Mouse (Mus musculus): Measurements from ENCODE around the gene Gm42372. TPM values are rescaled to one million over a fixed set of nuclear protein-coding genes. Genes with fewer than 3 reads are reported as not detected.

The Gm42372 gene
- polyA plus RNA-seq, 1 experiment from 2014 or later: 0.65 TPM

DNA sequence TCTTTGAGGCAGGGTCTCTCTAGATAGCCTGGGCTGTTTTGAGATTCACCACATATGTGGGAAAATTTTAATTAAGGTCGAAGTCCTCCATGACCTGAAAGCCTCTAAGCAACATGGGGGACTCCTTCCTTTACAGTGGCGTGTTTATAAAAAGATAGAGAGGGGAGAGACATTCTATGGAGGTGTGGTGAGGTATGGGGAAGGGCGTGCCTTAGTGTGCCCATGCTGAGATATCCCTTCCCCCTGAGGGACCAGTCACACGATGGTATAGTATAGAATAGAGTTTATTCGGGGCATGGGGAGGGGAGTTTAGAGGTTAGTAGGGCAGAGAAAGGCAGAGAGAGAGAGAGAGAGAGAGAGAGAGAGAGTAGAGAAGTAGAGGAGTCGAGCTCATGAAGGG, 4.7 kb upstream of the Gm42372 start:
- no peaks in the 10 kb centered on the region for H3K27me3 ChIP-seq (ENCODE audit: control insufficient read depth, insufficient read depth, low read length)
- 72% methylated on average over 6 of the region's 6 CpGs for WGBS
- no peaks in the 10 kb centered on the region for H3K9me3 ChIP-seq (ENCODE audit: control insufficient read depth, low read length)
- DNase-seq (ENCODE audit: low spot score): no peak
- H3K36me3 ChIP-seq (ENCODE audit: control insufficient read depth, insufficient read depth, low read length): no peaks in the 10 kb centered on the region
- no peak overlapping the region for H3K27ac ChIP-seq (replicated peaks; ENCODE audit: low read depth, low read length)
- H3K4me1 ChIP-seq (ENCODE audit: control insufficient read depth, insufficient read depth, low read length): peaks cover 19% of the 10 kb centered on the region
- no peak overlapping the region for H3K4me3 ChIP-seq (ENCODE audit: low read depth, low read length)
- no peak overlapping the region for H3K9ac ChIP-seq (ENCODE audit: low read length)
- H3K4me2 ChIP-seq (ENCODE audit: low read depth, severe bottlenecking): no peak overlapping the region
- ATAC-seq (ENCODE audit: insufficient number of reproducible peaks, low FRiP score, low TSS enrichment, low read depth): no peak

GRCm38 (mm10) chr7:16978593-16978992, 4.3 kb upstream of the Gm42372 start:
- Histone ChIP-seq H3K4me2 (ENCODE audit: low read depth, severe bottlenecking) (no peak overlapping the region), H3K36me3 (ENCODE audit: control insufficient read depth, insufficient read depth, low read length) (no peaks in the 10 kb centered on the region), H3K27me3 (ENCODE audit: control insufficient read depth, insufficient read depth, low read length) (no peaks in the 10 kb centered on the region), H3K4me3 (ENCODE audit: low read depth, low read length) (no peak overlapping the region), H3K4me1 (ENCODE audit: control insufficient read depth, insufficient read depth, low read length) (peaks cover 23% of the 10 kb centered on the region), H3K9me3 (ENCODE audit: control insufficient read depth, low read length) (no peaks in the 10 kb centered on the region), H3K9ac (ENCODE audit: low read length) (no peak overlapping the region), H3K27ac (replicated peaks; ENCODE audit: low read depth, low read length) (no peak overlapping the region)
- ATAC-seq (ENCODE audit: insufficient number of reproducible peaks, low FRiP score, low TSS enrichment, low read depth) (no peak), DNase-seq (ENCODE audit: low spot score) (no peak)
- WGBS: 93% methylated on average over 3 of the region's 3 CpGs

- Histone ChIP-seq H3K4me3 (ENCODE audit: low read depth, low read length) (peak overlapping the region; percentile 8; the same call in 1 of the 2 replicates), H3K36me3 (ENCODE audit: control insufficient read depth, insufficient read depth, low read length) (no peaks in the 10 kb centered on the region), H3K9me3 (ENCODE audit: control insufficient read depth, low read length) (no peaks in the 10 kb centered on the region), H3K4me2 (ENCODE audit: low read depth, severe bottlenecking) (peak overlapping the region; percentile 41), H3K27ac (replicated peaks; ENCODE audit: low read depth, low read length) (peak overlapping the region; percentile 92), H3K27me3 (ENCODE audit: control insufficient read depth, insufficient read depth, low read length) (no peaks in the 10 kb centered on the region), H3K4me1 (ENCODE audit: control insufficient read depth, insufficient read depth, low read length) (peaks cover 23% of the 10 kb centered on the region), H3K9ac (ENCODE audit: low read length) (peak overlapping the region; percentile 37; the same call in 1 of the 2 replicates)
- 2% methylated on average over 12 of the region's 12 CpGs for WGBS
- peak; percentile 52; the same call in 1 of the 2 replicates for ATAC-seq (ENCODE audit: insufficient number of reproducible peaks, low FRiP score, low TSS enrichment, low read depth)
- DNase-seq (ENCODE audit: low spot score): peak; percentile 77
Measured at GRCm38 (mm10) chr7:16980348-16980747, 2.5 kb upstream of the Gm42372 start.

DNA sequence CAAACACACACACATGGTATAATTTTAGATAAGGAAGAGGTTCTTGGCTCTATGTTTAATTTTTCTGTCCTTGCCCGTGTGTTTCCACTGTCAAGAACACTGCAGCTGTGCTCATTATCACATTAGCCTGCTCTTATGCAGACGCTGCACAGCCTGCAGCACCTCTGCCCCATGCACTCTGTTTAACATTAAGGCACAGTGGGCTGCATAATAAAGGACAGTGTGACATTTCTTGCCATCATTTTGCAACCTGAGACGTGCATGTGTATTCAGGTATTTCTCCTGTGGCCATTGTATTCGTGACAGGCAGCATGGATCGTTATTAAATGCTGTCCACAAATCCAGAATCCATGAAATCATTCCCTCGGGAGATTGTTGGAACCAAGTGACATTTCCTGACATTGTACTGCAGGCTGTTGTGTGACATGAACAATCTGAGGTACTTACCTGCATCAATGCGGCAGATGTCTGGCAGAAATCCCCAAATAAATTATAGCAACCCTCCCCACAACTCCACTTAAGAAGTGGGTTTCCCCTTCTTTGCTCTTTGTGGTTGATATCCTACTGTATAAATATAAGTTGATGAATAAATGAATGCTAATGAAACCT, 4.8 kb downstream of the Gm42372 start:
- ATAC-seq (ENCODE audit: insufficient number of reproducible peaks, low FRiP score, low TSS enrichment, low read depth) (no peak), DNase-seq (ENCODE audit: low spot score) (no peak)
- peaks cover 28% of the 10 kb centered on the region for H3K4me1 ChIP-seq (ENCODE audit: control insufficient read depth, insufficient read depth, low read length)
- H3K27me3 ChIP-seq (ENCODE audit: control insufficient read depth, insufficient read depth, low read length): no peaks in the 10 kb centered on the region
- no peak overlapping the region for H3K27ac ChIP-seq (replicated peaks; ENCODE audit: low read depth, low read length)
- H3K36me3 ChIP-seq (ENCODE audit: control insufficient read depth, insufficient read depth, low read length): no peaks in the 10 kb centered on the region
- no peak overlapping the region for H3K9ac ChIP-seq (ENCODE audit: low read length)
- H3K4me3 ChIP-seq (ENCODE audit: low read depth, low read length): no peak overlapping the region
- 51% methylated on average over 7 of the region's 7 CpGs for WGBS
- no peaks in the 10 kb centered on the region; the same call in 1 of the 2 replicates for H3K9me3 ChIP-seq (ENCODE audit: control insufficient read depth, low read length)
- H3K4me2 ChIP-seq (ENCODE audit: low read depth, severe bottlenecking): no peak overlapping the region

- 50% methylated on average over 3 of the region's 3 CpGs for WGBS
- Histone ChIP-seq H3K4me3 (ENCODE audit: low read depth, low read length) (no peak overlapping the region), H3K27me3 (ENCODE audit: control insufficient read depth, insufficient read depth, low read length) (no peaks in the 10 kb centered on the region), H3K4me2 (ENCODE audit: low read depth, severe bottlenecking) (no peak overlapping the region), H3K36me3 (ENCODE audit: control insufficient read depth, insufficient read depth, low read length) (no peaks in the 10 kb centered on the region), H3K9me3 (ENCODE audit: control insufficient read depth, low read length) (no peaks in the 10 kb centered on the region; the same call in 1 of the 2 replicates), H3K9ac (ENCODE audit: low read length) (no peak overlapping the region), H3K27ac (replicated peaks; ENCODE audit: low read depth, low read length) (no peak overlapping the region), H3K4me1 (ENCODE audit: control insufficient read depth, insufficient read depth, low read length) (peaks cover 21% of the 10 kb centered on the region)
- DNase-seq (ENCODE audit: low spot score): no peak
- ATAC-seq (ENCODE audit: insufficient number of reproducible peaks, low FRiP score, low TSS enrichment, low read depth): no peak
Measured at GRCm38 (mm10) chr7:16988405-16988804, 5.5 kb downstream of the Gm42372 start.

GRCm38 (mm10) chr7:16990006-16990744, 7.3 kb downstream of the Gm42372 start:
- Histone ChIP-seq H3K4me1 (ENCODE audit: control insufficient read depth, insufficient read depth, low read length) (peaks cover 21% of the 10 kb centered on the region), H3K27me3 (ENCODE audit: control insufficient read depth, insufficient read depth, low read length) (no peaks in the 10 kb centered on the region), H3K27ac (replicated peaks; ENCODE audit: low read depth, low read length) (0 out of 2 replicates have a peak overlapping the region, but pooled peaks have one; percentile 26), H3K4me2 (ENCODE audit: low read depth, severe bottlenecking) (no peak overlapping the region), H3K4me3 (ENCODE audit: low read depth, low read length) (no peak overlapping the region), H3K9ac (ENCODE audit: low read length) (no peak overlapping the region), H3K9me3 (ENCODE audit: control insufficient read depth, low read length) (no peaks in the 10 kb centered on the region; the same call in 1 of the 2 replicates), H3K36me3 (ENCODE audit: control insufficient read depth, insufficient read depth, low read length) (no peaks in the 10 kb centered on the region; the same call in 1 of the 2 replicates)
- WGBS: 48% methylated on average over 15 of the region's 15 CpGs
- no peak for DNase-seq (ENCODE audit: low spot score)
- no peak for ATAC-seq (ENCODE audit: insufficient number of reproducible peaks, low FRiP score, low TSS enrichment, low read depth)

GRCm38 (mm10) chr7:16991681-16992450, 9.0 kb downstream of the Gm42372 start:
- peak; percentile 66; the same call in 1 of the 2 replicates for ATAC-seq (ENCODE audit: insufficient number of reproducible peaks, low FRiP score, low TSS enrichment, low read depth)
- Histone ChIP-seq H3K4me2 (ENCODE audit: low read depth, severe bottlenecking) (peak overlapping the region; percentile 0; the same call in 1 of the 2 replicates), H3K27ac (replicated peaks; ENCODE audit: low read depth, low read length) (peak overlapping the region; percentile 83), H3K9ac (ENCODE audit: low read length) (no peak overlapping the region), H3K4me3 (ENCODE audit: low read depth, low read length) (no peak overlapping the region), H3K4me1 (ENCODE audit: control insufficient read depth, insufficient read depth, low read length) (peaks cover 29% of the 10 kb centered on the region), H3K9me3 (ENCODE audit: control insufficient read depth, low read length) (no peaks in the 10 kb centered on the region; the same call in 1 of the 2 replicates), H3K36me3 (ENCODE audit: control insufficient read depth, insufficient read depth, low read length) (peaks cover 6% of the 10 kb centered on the region; the same call in 1 of the 2 replicates), H3K27me3 (ENCODE audit: control insufficient read depth, insufficient read depth, low read length) (no peaks in the 10 kb centered on the region)
- peak; percentile 83 for DNase-seq (ENCODE audit: low spot score)
- 55% methylated on average over 18 of the region's 18 CpGs for WGBS

DNA sequence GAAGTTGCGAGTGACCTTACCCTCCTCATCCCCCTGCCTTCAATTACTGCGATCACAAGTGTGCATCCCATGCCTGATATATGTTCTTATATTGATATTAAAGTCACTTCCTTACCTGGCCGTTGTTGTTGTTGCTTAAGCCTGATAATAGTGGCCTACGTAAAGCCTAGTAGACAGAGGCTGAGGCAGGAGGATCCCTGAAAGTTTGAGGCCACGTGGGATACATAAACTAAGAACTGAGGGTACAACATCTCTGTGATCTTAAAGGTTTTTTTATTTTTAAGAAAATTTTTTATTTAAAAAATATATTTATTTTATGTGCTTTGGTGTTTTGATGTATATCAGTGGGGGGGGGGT, 9.5 kb downstream of the Gm42372 start, which contains the start of gene Ccdc8:
TSS of gene Ccdc8 (plus strand) at position 258 of the 357 bp plus-strand sequence.
- Histone ChIP-seq H3K4me3 (ENCODE audit: low read depth, low read length) (peak within 1 kb of the TSS; percentile 72), H3K27ac (replicated peaks; ENCODE audit: low read depth, low read length) (peak within 1 kb of the TSS; percentile 83), H3K9me3 (ENCODE audit: control insufficient read depth, low read length) (no peaks in the 10 kb centered on the region; the same call in 1 of the 2 replicates), H3K4me1 (ENCODE audit: control insufficient read depth, insufficient read depth, low read length) (peaks cover 28% of the 10 kb centered on the region), H3K27me3 (ENCODE audit: control insufficient read depth, insufficient read depth, low read length) (no peaks in the 10 kb centered on the region), H3K4me2 (ENCODE audit: low read depth, severe bottlenecking) (peak within 1 kb of the TSS; percentile 62), H3K9ac (ENCODE audit: low read length) (no peak within 1 kb of the TSS; the same call in 1 of the 2 replicates), H3K36me3 (ENCODE audit: control insufficient read depth, insufficient read depth, low read length) (peaks cover 6% of the 10 kb centered on the region; the same call in 1 of the 2 replicates)
- DNase-seq (ENCODE audit: low spot score) (no peak), ATAC-seq (ENCODE audit: insufficient number of reproducible peaks, low FRiP score, low TSS enrichment, low read depth) (no peak)
- 92% methylated on average over 5 of the region's 5 CpGs for WGBS
